Mouse (Mus musculus): Measurements from ENCODE around the gene Hoxa9. TPM values are rescaled to one million over a fixed set of nuclear protein-coding genes. Genes with fewer than 3 reads are reported as not detected.

Hoxa9 gene
- polyA plus RNA-seq, 1 experiment from 2014 or later: 0.06 TPM

DNA sequence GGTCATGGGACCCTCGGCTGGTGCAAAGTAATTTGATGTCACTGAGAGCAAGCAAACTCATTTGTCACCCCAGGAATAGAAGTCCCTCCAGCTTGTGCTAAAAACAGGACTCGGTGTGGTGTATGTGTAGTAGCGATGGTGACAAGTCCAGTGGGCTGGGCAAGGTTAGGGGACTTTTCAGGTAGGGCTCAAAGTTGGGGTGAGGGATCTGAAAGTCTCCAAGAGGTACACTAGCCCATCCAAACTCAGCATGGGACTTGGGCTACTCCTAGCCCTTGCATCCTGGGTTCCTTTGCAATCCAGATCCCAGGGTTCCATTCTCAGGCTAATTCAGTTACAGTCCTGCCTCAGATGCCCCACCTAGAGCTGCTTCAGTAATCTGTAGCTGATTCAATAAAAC, 37.9 kb upstream of the Hoxa9 start:
- 3% methylated on average over 3 of the region's 3 CpGs for WGBS
- Histone ChIP-seq H3K4me2 (ENCODE audit: low read depth, low read length) (no peak overlapping the region), H3K27me3 (ENCODE audit: control insufficient read depth, insufficient read depth, low read depth, low read length) (peaks cover 90% of the 10 kb centered on the region), H3K9me3 (ENCODE audit: control insufficient read depth, low read length) (no peaks in the 10 kb centered on the region), H3K36me3 (ENCODE audit: control insufficient read depth, insufficient read depth, low read length) (no peaks in the 10 kb centered on the region), H3K4me1 (replicated peaks; ENCODE audit: control insufficient read depth, insufficient read depth, low read length) (no peaks in the 10 kb centered on the region), H3K27ac (ENCODE audit: low read length) (no peak overlapping the region), H3K4me3 (ENCODE audit: low read length) (no peak overlapping the region), H3K9ac (ENCODE audit: low read length) (no peak overlapping the region)
- no peak for ATAC-seq (ENCODE audit: low read depth)

DNA sequence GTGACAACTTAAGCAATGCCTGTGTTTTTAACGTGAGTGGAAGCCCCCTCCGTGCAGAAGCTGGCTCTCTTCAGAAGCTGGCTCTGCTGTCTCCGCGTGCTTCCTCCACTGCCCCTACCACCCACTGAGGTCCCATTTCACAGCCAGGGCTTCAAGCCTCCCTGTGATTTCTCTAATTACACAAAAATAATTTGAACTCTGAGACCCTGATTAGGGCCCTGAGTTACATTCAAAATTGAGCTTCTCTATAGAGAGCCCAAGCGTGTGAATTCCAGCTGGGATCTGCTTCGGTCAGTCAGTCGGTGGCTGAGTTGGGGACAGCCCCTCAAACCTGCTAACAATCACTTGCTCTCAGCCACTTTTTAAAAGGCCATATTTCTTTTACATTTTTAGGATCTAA, 37.5 kb upstream of the Hoxa9 start:
- no peak overlapping the region for H3K4me2 ChIP-seq (ENCODE audit: low read depth, low read length)
- no peak overlapping the region for H3K4me3 ChIP-seq (ENCODE audit: low read length)
- no peak overlapping the region for H3K27ac ChIP-seq (ENCODE audit: low read length)
- H3K9ac ChIP-seq (ENCODE audit: low read length): no peak overlapping the region
- H3K27me3 ChIP-seq (ENCODE audit: control insufficient read depth, insufficient read depth, low read depth, low read length): peaks cover 90% of the 10 kb centered on the region
- WGBS: 8% methylated on average over 7 of the region's 7 CpGs
- H3K4me1 ChIP-seq (replicated peaks; ENCODE audit: control insufficient read depth, insufficient read depth, low read length): no peaks in the 10 kb centered on the region
- ATAC-seq (ENCODE audit: low read depth): no peak
- H3K9me3 ChIP-seq (ENCODE audit: control insufficient read depth, low read length): no peaks in the 10 kb centered on the region
- H3K36me3 ChIP-seq (ENCODE audit: control insufficient read depth, insufficient read depth, low read length): no peaks in the 10 kb centered on the region

DNA sequence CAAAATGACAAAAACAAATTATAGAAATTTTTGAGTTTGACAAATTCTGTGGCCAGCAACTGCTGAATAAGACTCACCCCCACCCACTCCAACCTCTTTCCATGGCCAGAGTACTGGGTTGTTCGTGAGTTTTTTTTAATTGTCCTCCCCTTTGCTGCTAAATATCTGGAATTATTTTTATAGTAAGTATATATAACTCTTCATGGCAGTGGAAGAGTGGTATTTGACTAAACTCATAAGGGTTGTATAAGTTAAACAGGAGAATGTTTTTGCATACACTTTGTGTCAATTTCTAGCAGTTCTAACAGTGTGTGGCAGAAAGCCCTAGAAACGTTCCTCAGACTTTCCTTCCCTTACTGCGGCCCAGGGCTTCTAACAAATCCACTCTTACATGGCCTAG, 36.8 kb upstream of the Hoxa9 start:
- Histone ChIP-seq H3K4me3 (ENCODE audit: low read length) (no peak overlapping the region), H3K4me1 (replicated peaks; ENCODE audit: control insufficient read depth, insufficient read depth, low read length) (no peaks in the 10 kb centered on the region), H3K27ac (ENCODE audit: low read length) (no peak overlapping the region), H3K4me2 (ENCODE audit: low read depth, low read length) (no peak overlapping the region), H3K27me3 (ENCODE audit: control insufficient read depth, insufficient read depth, low read depth, low read length) (peaks cover 92% of the 10 kb centered on the region), H3K9me3 (ENCODE audit: control insufficient read depth, low read length) (no peaks in the 10 kb centered on the region), H3K36me3 (ENCODE audit: control insufficient read depth, insufficient read depth, low read length) (no peaks in the 10 kb centered on the region), H3K9ac (ENCODE audit: low read length) (no peak overlapping the region)
- no peak for ATAC-seq (ENCODE audit: low read depth)
- WGBS: 12% methylated on average over 3 of the region's 3 CpGs

DNA sequence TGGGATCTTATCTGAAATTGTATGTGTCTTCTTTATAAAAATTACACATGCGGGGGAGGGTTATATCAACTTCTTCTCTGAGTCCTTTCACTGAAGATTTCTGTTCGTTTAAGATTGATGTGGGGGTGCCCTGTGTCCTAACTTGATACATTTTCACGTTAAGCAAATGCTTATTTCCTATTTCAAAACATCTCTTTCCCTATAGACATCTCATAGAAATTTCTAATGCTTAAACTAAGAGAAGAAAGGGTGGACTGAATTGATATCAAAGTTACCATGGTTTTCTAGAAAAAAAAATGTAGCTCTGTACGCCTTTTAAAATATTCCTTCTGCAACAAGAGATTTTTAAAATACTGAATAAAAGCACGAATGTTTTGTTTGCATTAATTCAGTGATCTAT, 36.3 kb upstream of the Hoxa9 start:
- no peaks in the 10 kb centered on the region for H3K4me1 ChIP-seq (replicated peaks; ENCODE audit: control insufficient read depth, insufficient read depth, low read length)
- H3K27me3 ChIP-seq (ENCODE audit: control insufficient read depth, insufficient read depth, low read depth, low read length): peaks cover 92% of the 10 kb centered on the region
- ATAC-seq (ENCODE audit: low read depth): no peak
- H3K9ac ChIP-seq (ENCODE audit: low read length): no peak overlapping the region
- no peak overlapping the region for H3K4me3 ChIP-seq (ENCODE audit: low read length)
- no peak overlapping the region for H3K27ac ChIP-seq (ENCODE audit: low read length)
- no peak overlapping the region for H3K4me2 ChIP-seq (ENCODE audit: low read depth, low read length)
- H3K9me3 ChIP-seq (ENCODE audit: control insufficient read depth, low read length): no peaks in the 10 kb centered on the region
- H3K36me3 ChIP-seq (ENCODE audit: control insufficient read depth, insufficient read depth, low read length): no peaks in the 10 kb centered on the region
- 18% methylated on average over 5 of the region's 5 CpGs for WGBS

DNA sequence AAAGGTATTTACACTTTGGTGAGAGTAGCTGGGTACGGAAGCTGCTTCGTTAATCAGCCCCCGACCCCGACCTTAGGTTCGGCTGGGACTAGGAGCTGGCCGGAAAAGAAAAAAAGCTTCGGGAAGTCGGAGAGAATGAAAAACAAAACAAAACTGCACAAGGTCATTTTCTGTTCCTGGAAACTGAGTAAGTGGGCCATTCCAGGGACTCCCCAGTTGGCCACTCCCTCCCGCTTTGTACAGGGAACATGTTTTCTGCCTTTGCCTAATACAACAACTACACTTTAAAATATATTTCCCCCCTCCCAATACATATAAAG, 35.7 kb upstream of the Hoxa9 start:
- Histone ChIP-seq H3K4me2 (ENCODE audit: low read depth, low read length) (no peak overlapping the region), H3K27me3 (ENCODE audit: control insufficient read depth, insufficient read depth, low read depth, low read length) (peaks cover 93% of the 10 kb centered on the region), H3K36me3 (ENCODE audit: control insufficient read depth, insufficient read depth, low read length) (no peaks in the 10 kb centered on the region), H3K9me3 (ENCODE audit: control insufficient read depth, low read length) (no peaks in the 10 kb centered on the region), H3K27ac (ENCODE audit: low read length) (no peak overlapping the region), H3K9ac (ENCODE audit: low read length) (no peak overlapping the region), H3K4me1 (replicated peaks; ENCODE audit: control insufficient read depth, insufficient read depth, low read length) (no peaks in the 10 kb centered on the region), H3K4me3 (ENCODE audit: low read length) (no peak overlapping the region)
- ATAC-seq (ENCODE audit: low read depth): no peak
- WGBS: 2% methylated on average over 9 of the region's 9 CpGs

DNA sequence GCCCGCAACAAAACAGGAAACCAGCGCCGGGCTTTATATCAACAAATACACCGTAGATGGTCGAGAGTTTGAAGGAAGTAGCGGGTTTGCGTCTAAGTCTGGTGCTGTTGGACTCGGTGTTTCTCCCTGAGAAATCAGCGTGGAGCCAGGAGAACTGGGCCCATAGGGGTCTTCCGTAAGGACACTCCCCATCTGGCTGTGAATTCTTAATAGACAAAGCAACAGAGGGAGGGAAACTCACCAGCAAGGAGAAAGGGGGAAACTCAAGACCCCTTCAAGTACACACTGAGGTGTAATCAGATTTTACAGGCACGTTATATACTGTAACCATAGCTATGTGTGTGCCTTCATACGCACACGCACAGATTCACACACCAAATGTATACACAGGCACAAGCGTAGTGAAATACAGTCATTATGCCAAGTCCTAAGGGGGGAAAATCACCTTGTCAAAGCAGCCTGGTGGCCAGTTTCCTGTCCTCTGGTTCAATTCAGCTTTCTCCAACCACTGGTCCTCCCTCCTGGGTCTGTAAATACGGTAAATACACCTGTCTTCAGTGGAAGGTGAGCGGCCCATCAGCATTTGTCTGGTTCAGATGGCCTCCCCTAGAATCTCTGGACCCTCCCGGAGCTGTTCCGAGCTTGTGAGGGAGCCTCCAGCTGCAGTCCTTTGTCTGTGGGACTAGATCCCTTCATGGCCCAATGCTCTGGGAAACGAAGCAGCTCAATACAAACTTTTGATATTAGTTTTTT, 35.2 kb upstream of the Hoxa9 start:
- H3K4me1 ChIP-seq (replicated peaks; ENCODE audit: control insufficient read depth, insufficient read depth, low read length): no peaks in the 10 kb centered on the region
- peaks cover 94% of the 10 kb centered on the region for H3K27me3 ChIP-seq (ENCODE audit: control insufficient read depth, insufficient read depth, low read depth, low read length)
- H3K9me3 ChIP-seq (ENCODE audit: control insufficient read depth, low read length): no peaks in the 10 kb centered on the region
- ATAC-seq (ENCODE audit: low read depth): no peak
- 1% methylated on average over 19 of the region's 19 CpGs for WGBS
- H3K4me3 ChIP-seq (ENCODE audit: low read length): no peak overlapping the region
- H3K36me3 ChIP-seq (ENCODE audit: control insufficient read depth, insufficient read depth, low read length): no peaks in the 10 kb centered on the region
- no peak overlapping the region for H3K4me2 ChIP-seq (ENCODE audit: low read depth, low read length)
- H3K27ac ChIP-seq (ENCODE audit: low read length): no peak overlapping the region
- H3K9ac ChIP-seq (ENCODE audit: low read length): no peak overlapping the region

DNA sequence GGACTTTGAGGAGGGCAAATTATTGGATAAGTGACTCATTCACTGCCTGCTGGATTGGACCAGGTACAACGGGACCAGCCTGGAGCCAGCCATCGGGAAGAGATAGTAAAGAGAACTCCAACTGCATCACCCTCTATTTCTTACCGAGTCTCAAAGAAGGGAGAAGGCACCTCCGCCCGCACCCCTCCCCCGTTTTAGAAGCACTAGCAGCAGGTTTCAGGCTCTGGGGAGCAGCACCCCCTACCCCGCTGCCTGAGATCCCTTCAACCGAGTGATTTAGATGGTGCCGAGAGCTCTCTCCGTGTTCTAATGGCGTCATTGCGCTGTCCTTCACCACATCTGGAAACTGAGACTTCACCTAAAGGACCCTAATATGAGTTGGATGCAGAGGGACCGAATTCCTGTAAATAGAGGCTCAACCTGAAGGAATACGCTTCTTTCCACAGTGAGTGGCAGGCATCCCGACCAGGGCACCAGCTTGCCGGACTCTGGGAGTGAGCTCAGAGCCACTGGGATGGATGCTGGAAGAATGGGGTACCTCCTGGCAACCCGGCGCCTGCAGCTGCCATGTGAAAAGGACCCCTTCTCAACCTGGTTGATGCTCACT, 34.5 kb upstream of the Hoxa9 start:
- no peak overlapping the region for H3K27ac ChIP-seq (ENCODE audit: low read length)
- under 1% methylated on average over 18 of the region's 18 CpGs for WGBS
- no peak overlapping the region for H3K9ac ChIP-seq (ENCODE audit: low read length)
- no peak overlapping the region for H3K4me2 ChIP-seq (ENCODE audit: low read depth, low read length)
- no peak overlapping the region for H3K4me3 ChIP-seq (ENCODE audit: low read length)
- peaks cover 6% of the 10 kb centered on the region; the same call in 1 of the 2 replicates for H3K4me1 ChIP-seq (replicated peaks; ENCODE audit: control insufficient read depth, insufficient read depth, low read length)
- peaks cover 93% of the 10 kb centered on the region for H3K27me3 ChIP-seq (ENCODE audit: control insufficient read depth, insufficient read depth, low read depth, low read length)
- H3K36me3 ChIP-seq (ENCODE audit: control insufficient read depth, insufficient read depth, low read length): no peaks in the 10 kb centered on the region
- H3K9me3 ChIP-seq (ENCODE audit: control insufficient read depth, low read length): no peaks in the 10 kb centered on the region
- ATAC-seq (ENCODE audit: low read depth): no peak

DNA sequence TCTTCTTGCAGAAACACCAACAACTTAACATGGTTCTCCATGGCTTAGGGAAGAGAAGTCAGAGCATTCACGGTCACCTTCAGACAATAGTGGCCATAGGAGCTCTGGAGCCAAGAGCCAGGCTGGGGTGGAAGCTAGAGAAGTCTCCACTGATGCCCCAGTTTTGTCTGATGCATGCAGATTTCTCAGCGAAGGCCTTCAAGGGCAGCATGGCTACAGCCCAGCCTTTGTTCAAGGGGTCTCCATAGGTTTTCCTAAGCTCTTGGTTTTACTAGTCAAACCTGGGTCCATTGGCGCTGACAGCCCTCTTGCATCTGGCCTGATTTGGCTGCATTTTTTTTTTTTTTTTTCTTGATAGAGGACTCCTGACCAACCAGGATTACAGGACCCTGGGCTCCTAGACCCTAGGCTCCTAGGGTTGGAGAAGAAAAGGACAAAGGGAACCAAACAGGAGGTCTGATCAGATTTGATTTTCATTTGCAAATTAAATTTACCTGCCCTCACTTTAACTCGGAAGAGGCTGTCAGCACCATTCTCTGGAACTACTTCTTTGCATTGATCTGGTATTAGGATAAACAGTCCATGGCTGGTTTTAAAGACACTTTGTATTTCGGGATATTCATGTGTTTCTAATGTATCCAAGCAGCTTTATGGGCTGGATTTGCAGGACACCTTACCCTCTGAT, 33.4 kb upstream of the Hoxa9 start:
- H3K27me3 ChIP-seq (ENCODE audit: control insufficient read depth, insufficient read depth, low read depth, low read length): peaks cover 92% of the 10 kb centered on the region
- no peak overlapping the region for H3K27ac ChIP-seq (ENCODE audit: low read length)
- no peak overlapping the region for H3K4me2 ChIP-seq (ENCODE audit: low read depth, low read length)
- peaks cover 13% of the 10 kb centered on the region; the same call in 1 of the 2 replicates for H3K4me1 ChIP-seq (replicated peaks; ENCODE audit: control insufficient read depth, insufficient read depth, low read length)
- no peak overlapping the region for H3K9ac ChIP-seq (ENCODE audit: low read length)
- WGBS: 2% methylated on average over 5 of the region's 5 CpGs
- ATAC-seq (ENCODE audit: low read depth): no peak
- no peak overlapping the region for H3K4me3 ChIP-seq (ENCODE audit: low read length)
- H3K36me3 ChIP-seq (ENCODE audit: control insufficient read depth, insufficient read depth, low read length): no peaks in the 10 kb centered on the region
- H3K9me3 ChIP-seq (ENCODE audit: control insufficient read depth, low read length): no peaks in the 10 kb centered on the region

DNA sequence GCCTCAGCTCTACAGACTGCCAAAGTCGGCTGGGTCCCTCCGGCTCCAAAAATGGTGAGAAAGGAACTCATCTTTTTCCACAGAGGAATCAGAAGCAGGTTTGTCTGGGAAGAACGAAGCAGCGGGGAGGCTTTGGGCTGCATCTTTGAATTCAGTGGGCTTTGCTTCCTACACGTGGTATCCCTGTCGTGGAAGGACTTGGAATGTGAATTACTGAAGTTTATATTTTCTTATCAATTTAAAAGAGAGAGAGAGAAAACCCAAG, 32.4 kb upstream of the Hoxa9 start:
- Histone ChIP-seq H3K4me1 (replicated peaks; ENCODE audit: control insufficient read depth, insufficient read depth, low read length) (peaks cover 13% of the 10 kb centered on the region; the same call in 1 of the 2 replicates), H3K36me3 (ENCODE audit: control insufficient read depth, insufficient read depth, low read length) (no peaks in the 10 kb centered on the region), H3K4me2 (ENCODE audit: low read depth, low read length) (no peak overlapping the region), H3K27ac (ENCODE audit: low read length) (no peak overlapping the region), H3K27me3 (ENCODE audit: control insufficient read depth, insufficient read depth, low read depth, low read length) (peaks cover 91% of the 10 kb centered on the region), H3K9ac (ENCODE audit: low read length) (no peak overlapping the region), H3K4me3 (ENCODE audit: low read length) (no peak overlapping the region), H3K9me3 (ENCODE audit: control insufficient read depth, low read length) (no peaks in the 10 kb centered on the region)
- ATAC-seq (ENCODE audit: low read depth): no peak
- WGBS: 2% methylated on average over 6 of the region's 6 CpGs
